Mouse (Mus musculus) heart, embryonic 14.5 days (tissue): ENCODE data around the gene Lsm4. TPM values are rescaled to one million over a fixed set of nuclear protein-coding genes. Genes with fewer than 3 reads are reported as not detected.

Experiments used
- ATAC-seq: fragments of 200-750 bp; cut with Nextera tagmentation; 2 replicates; pipeline ENCODE4 v1.8.0; 2017; ENCODE audit warnings: low read depth, moderate TSS enrichment; ENCODE audit not compliant: insufficient number of reproducible peaks, insufficient read depth, low FRiP score
- H3K27ac ChIP-seq, 2 experiments: fragments of 200-500 bp in 1 of 2; fragments of 300-500 bp in 1 of 2; sonication (generic) in 1 of 2; replicated peaks in 1 of 2; 2 replicates each; pipeline ENCODE4 v1.5.1; 2012 to 2014; ENCODE audit warnings: low read depth in 2 of 2, low read length in 2 of 2, control low read depth in 1 of 2, mild to moderate bottlenecking in 1 of 2, mixed read lengths in 1 of 2; ENCODE audit not compliant: control insufficient read depth in 1 of 2, insufficient read depth in 1 of 2
- H3K27me3 ChIP-seq: fragments of 300-500 bp; sonication (generic); 2 replicates; pipeline ENCODE4 v1.6.1; 2014; ENCODE audit warnings: mild to moderate bottlenecking, low read length, control low read depth; ENCODE audit not compliant: control insufficient read depth, insufficient read depth
- H3K36me3 ChIP-seq: fragments of 300-500 bp; sonication (generic); 2 replicates; pipeline ENCODE4 v1.6.1; 2014; ENCODE audit warnings: mild to moderate bottlenecking, control low read depth, low read length, mixed read lengths; ENCODE audit not compliant: control insufficient read depth, insufficient read depth
- H3K4me1 ChIP-seq, 2 experiments: fragments of 200-500 bp in 1 of 2; fragments of 300-500 bp in 1 of 2; sonication (generic) in 1 of 2; 2 replicates each; pipeline ENCODE4 v1.6.1; 2012 to 2014; ENCODE audit warnings: low read length in 2 of 2, control low read depth in 1 of 2, mixed read lengths in 1 of 2; ENCODE audit not compliant: control insufficient read depth in 2 of 2, insufficient read depth in 2 of 2
- H3K4me2 ChIP-seq: fragments of 300-500 bp; sonication (generic); 2 replicates; pipeline ENCODE4 v1.6.1; 2014; ENCODE audit warnings: mild to moderate bottlenecking, low read length
- H3K4me3 ChIP-seq, 2 experiments: fragments of 200-500 bp in 1 of 2; fragments of 300-500 bp in 1 of 2; sonication (generic) in 1 of 2; 2 replicates each; pipeline ENCODE4 v1.5.1; 2012 to 2014; ENCODE audit warnings: low read length in 2 of 2, mild to moderate bottlenecking in 2 of 2, control low read depth in 1 of 2, low read depth in 1 of 2, moderate library complexity in 1 of 2; ENCODE audit not compliant: control insufficient read depth in 1 of 2, insufficient read depth in 1 of 2
- H3K9ac ChIP-seq: fragments of 300-500 bp; sonication (generic); 2 replicates; pipeline ENCODE4 v1.6.1; 2014; ENCODE audit warnings: mild to moderate bottlenecking, low read length
- H3K9me3 ChIP-seq: fragments of 300-500 bp; sonication (generic); 2 replicates; pipeline ENCODE4 v1.6.1; 2016; ENCODE audit warnings: low read length, control low read depth; ENCODE audit not compliant: control insufficient read depth
- WGBS: fragments of 180-500 bp; shearing (Covaris S2); extraction: QIAGEN DNeasy Blood & Tissue Kit; methylation state at CpG from one replicate; pipeline ENCODE4 v1.1.7; 2014; 5-methylcytosine and 5-hydroxymethylcytosine counted together
- polyA plus RNA-seq: library from polyadenylated mRNA; unstranded; fragments of >200 nt; fragmentation: Nextera tagmentation; extraction: Ambion mirVana; gene quantifications from 2 replicates; pipeline ENCODE4 v1.2.1, GENCODE M21; 2014

Lsm4 gene
- polyA plus RNA-seq, 1 experiment from 2014 or later: 334 TPM

DNA sequence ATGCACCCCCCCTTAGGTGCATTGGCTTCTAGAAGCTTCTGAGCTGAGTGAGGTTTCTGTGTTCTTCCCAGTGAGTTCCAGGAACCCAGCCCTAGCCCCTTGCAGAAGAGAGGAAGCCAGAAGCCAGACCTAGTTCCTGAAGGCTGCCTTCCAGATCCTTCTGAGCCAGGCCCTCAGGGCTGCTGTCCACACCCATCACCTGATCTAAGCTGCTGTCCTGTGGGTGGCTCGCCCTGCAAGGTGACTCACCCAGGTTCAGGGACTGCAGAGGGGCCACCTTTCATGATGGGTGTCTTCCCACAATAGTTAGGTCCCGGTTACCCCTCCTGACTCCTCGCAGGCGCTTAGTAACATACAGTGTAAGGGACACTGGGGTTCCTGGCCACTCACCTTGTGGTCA is 6.4 kb downstream of the Lsm4 start:
- ATAC-seq: no peak

DNA sequence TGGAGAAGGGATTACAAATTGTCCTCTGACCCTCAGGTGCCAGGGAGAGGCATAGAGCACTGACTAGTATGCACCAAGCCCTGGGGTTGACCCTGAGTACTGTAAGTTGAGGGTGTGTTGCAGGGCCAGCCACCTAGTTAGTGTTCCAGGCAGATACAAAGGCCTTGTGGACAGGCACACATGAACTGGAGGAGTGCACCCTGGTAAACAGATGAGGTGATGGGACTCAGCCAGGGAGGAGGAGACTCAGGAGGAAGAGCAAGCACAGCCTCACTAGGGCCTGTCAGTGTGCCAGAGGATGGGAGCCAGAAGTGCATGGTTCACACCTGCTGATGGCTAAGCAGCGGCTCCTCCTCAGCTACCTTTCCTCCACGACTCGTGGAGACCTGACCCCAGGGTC is 7.0 kb downstream of the Lsm4 start:
- ATAC-seq: no peak
- Histone ChIP-seq H3K4me3 (no peak overlapping the region), H3K4me2 (no peak overlapping the region), H3K9ac (no peak overlapping the region), H3K36me3 (peaks cover 32% of the 10 kb centered on the region), H3K9me3 (no peaks in the 10 kb centered on the region), H3K27ac (no peak overlapping the region), H3K4me1 (peaks cover 3 to 16% of the 10 kb centered on the region in 2 experiments; a peak in 3 of 4 replicates), H3K27me3 (no peaks in the 10 kb centered on the region)
- WGBS: 82% methylated on average over 3 of the region's 3 CpGs

More for the DNA sequence above, 6.4 kb downstream of the Lsm4 start:
- no peaks in the 10 kb centered on the region for H3K27me3 ChIP-seq
- H3K36me3 ChIP-seq: peaks cover 32% of the 10 kb centered on the region
- H3K4me2 ChIP-seq: no peak overlapping the region
- no peak overlapping the region for H3K4me3 ChIP-seq
- H3K27ac ChIP-seq: no peak overlapping the region; a peak in 1 of 4 replicates
- H3K4me1 ChIP-seq: peaks cover 7 to 22% of the 10 kb centered on the region in 2 experiments; a peak in 3 of 4 replicates
- no peaks in the 10 kb centered on the region for H3K9me3 ChIP-seq
- no peak overlapping the region; the same call in 1 of the 2 replicates for H3K9ac ChIP-seq
- 90% methylated on average over 4 of the region's 4 CpGs for WGBS

DNA sequence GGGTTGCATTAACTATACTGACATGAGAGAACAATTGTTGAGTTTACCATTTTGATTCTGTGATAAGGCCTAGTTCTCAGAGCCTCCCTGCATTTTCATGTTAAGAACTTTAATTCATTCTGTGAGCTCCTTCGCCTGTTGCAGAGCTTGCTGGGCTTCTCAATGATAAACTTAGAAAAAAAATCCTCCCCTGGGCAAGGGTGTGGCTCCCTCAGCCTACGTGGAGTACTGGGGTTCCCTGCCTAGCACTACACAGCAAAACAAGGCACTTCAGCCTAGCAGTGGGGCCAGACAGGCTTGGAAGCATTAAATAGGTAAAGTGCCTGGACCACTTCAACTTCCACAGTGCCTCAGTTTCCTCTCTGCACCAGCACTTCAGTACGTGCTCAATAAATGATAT is 8.4 kb downstream of the Lsm4 start:
- peak overlapping the region in 1 of 2 experiments; percentile 96; a peak in 2 of 4 replicates for H3K27ac ChIP-seq
- no peak overlapping the region for H3K4me2 ChIP-seq
- peaks cover 3 to 16% of the 10 kb centered on the region in 2 experiments; a peak in 3 of 4 replicates for H3K4me1 ChIP-seq
- H3K27me3 ChIP-seq: no peaks in the 10 kb centered on the region
- H3K4me3 ChIP-seq: no peak overlapping the region
- H3K9ac ChIP-seq: no peak overlapping the region
- peaks cover 27% of the 10 kb centered on the region for H3K36me3 ChIP-seq
- no peaks in the 10 kb centered on the region for H3K9me3 ChIP-seq
- no peak for ATAC-seq
- 74% methylated on average over 3 of the region's 3 CpGs for WGBS

DNA sequence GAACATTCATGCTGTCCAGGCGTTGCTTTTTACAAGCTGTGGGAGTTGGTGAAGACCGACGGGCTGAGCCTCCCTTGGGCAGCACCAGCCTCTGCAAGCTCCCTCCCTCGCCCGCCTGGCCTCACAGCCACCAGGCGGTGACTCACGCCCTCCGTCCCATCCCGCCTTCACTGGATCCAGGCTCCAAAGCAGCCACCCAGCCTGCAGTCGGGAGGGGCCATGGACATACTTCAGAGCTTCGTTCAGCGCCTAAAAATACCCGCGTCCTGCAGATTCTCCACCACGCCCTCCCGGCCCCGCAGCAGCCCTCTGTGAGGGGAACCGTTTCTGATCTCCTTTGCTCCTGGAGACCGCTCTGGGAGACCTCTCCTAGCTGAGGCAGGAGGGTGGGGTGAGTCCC is 9.1 kb downstream of the Lsm4 start:
- Histone ChIP-seq H3K9ac (peak overlapping the region; percentile 74), H3K4me1 (peaks cover 3 to 16% of the 10 kb centered on the region in 2 experiments; a peak in 3 of 4 replicates), H3K27me3 (no peaks in the 10 kb centered on the region), H3K36me3 (peaks cover 24% of the 10 kb centered on the region), H3K27ac (peak overlapping the region; percentile 88 to 96), H3K4me2 (peak overlapping the region; percentile 57), H3K9me3 (no peaks in the 10 kb centered on the region), H3K4me3 (peak overlapping the region; percentile 5 to 6; a peak in 2 of 4 replicates)
- ATAC-seq: peak; percentile 86
- 1% methylated on average over 19 of the region's 19 CpGs for WGBS

DNA sequence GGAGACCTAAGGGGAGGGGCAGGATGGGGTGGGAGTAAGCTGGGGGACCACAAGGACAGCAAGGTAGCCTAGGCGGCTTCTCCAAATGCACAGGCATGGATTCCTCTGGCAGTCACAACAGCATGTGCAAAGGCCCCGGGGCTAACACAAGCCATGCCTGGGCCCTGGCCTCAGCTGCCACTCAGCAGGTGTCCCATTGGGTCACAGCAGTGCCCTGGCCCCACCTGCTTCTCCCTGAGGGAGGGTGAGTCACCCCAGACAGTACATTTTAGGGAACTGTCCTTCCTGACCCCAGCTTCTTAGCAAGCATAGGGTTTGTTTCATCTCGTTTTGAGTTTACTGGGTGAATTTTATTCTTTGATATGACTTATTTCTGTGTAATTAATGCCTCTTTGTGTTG is 9.6 kb downstream of the Lsm4 start:
- ATAC-seq: 0 out of 2 replicates have a peak, but pooled peaks have one; percentile 3
- peak overlapping the region; percentile 74 for H3K9ac ChIP-seq
- peaks cover 23% of the 10 kb centered on the region for H3K36me3 ChIP-seq
- WGBS: 50% methylated on average over 3 of the region's 3 CpGs
- peaks cover 3 to 16% of the 10 kb centered on the region in 2 experiments; a peak in 3 of 4 replicates for H3K4me1 ChIP-seq
- H3K9me3 ChIP-seq: no peaks in the 10 kb centered on the region
- peak overlapping the region; percentile 88 to 96 for H3K27ac ChIP-seq
- peak overlapping the region; percentile 5 to 6; a peak in 2 of 4 replicates for H3K4me3 ChIP-seq
- H3K4me2 ChIP-seq: peak overlapping the region; percentile 57
- no peaks in the 10 kb centered on the region for H3K27me3 ChIP-seq

DNA sequence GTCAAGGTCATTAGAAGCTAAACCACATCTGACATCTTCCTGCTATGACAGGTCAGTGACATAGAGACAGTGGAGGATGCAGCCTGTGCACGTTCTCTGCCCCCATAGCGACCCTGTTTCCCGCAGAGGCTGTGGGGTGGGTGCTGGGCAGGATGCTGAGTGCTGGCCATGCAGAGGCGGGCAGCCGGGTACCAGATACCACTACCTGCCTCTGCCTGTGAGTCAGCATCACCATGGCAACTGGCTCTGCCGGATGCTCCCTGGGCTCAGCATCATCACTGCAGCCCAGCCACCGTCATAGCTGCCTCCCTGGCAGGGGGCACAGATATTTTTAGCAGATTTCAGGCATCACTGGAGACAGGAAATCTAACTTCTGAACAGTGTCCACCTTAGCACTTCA is 11.2 kb downstream of the Lsm4 start:
- Histone ChIP-seq H3K4me2 (no peak overlapping the region), H3K27me3 (no peaks in the 10 kb centered on the region), H3K4me1 (peaks cover 3 to 16% of the 10 kb centered on the region in 2 experiments; a peak in 3 of 4 replicates), H3K4me3 (no peak overlapping the region), H3K27ac (no peak overlapping the region), H3K9me3 (no peaks in the 10 kb centered on the region), H3K9ac (no peak overlapping the region), H3K36me3 (peaks cover 7% of the 10 kb centered on the region)
- no peak for ATAC-seq
- WGBS: 45% methylated on average over 7 of the region's 7 CpGs

DNA sequence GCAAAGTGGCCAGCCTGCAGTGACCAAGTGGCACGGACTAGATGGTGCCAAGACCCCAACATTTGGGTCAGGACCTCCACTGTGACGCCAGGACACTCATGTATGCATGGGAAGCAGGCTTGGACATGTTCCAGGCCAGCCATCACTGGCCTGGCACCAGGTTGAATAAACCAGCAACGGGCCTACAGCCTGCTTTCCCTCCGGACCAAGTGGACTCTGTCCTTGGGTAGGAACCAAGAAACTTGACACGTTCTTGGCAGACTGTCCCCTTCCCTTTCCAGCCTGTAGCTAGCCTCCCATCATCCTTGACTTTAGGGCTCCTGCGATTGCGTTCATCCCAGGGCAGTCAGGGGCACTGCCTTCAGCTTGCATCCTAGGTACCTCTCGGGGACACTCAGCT is 14.5 kb downstream of the Lsm4 start:
- H3K27ac ChIP-seq: no peak overlapping the region
- no peak overlapping the region for H3K9ac ChIP-seq

DNA sequence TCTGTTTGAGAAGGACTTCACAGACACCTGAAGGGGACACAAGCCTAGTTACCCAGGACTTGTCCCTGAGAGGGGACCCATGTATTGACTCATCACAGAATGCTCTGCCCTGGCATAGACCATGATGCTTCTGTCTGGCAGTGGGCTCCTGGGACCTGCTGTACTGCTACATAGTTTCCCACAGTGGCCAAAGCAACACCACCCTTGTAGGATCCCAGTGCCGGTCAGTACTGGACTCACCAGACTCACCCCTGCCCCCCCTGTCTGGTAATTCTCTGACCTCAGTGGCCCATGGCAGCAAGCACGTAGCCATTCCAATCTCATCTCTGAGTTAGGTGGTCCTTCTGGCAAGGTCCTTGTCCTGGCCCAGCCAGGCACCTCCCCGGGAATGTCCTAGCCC is 15.1 kb downstream of the Lsm4 start:
- no peak overlapping the region for H3K27ac ChIP-seq
- 87% methylated on average over 3 of the region's 3 CpGs for WGBS
- no peak overlapping the region for H3K4me3 ChIP-seq
- no peak overlapping the region for H3K9ac ChIP-seq
- H3K4me2 ChIP-seq: no peak overlapping the region
- peaks cover 11% of the 10 kb centered on the region in 2 experiments for H3K4me1 ChIP-seq
- no peaks in the 10 kb centered on the region for H3K36me3 ChIP-seq
- no peaks in the 10 kb centered on the region for H3K9me3 ChIP-seq
- H3K27me3 ChIP-seq: no peaks in the 10 kb centered on the region
- no peak for ATAC-seq

More for the DNA sequence above, 14.5 kb downstream of the Lsm4 start:
- Histone ChIP-seq H3K4me2 (no peak overlapping the region), H3K4me3 (no peak overlapping the region), H3K36me3 (no peaks in the 10 kb centered on the region), H3K9me3 (no peaks in the 10 kb centered on the region), H3K27me3 (no peaks in the 10 kb centered on the region), H3K4me1 (peaks cover 13 to 14% of the 10 kb centered on the region in 2 experiments)
- no peak for ATAC-seq
- 72% methylated on average over 8 of the region's 8 CpGs for WGBS
